Mouse (Mus musculus): Measurements from ENCODE around the gene Myrf. TPM values are rescaled to one million over a fixed set of nuclear protein-coding genes. Genes with fewer than 3 reads are reported as not detected.

The Myrf gene
- polyA plus RNA-seq, 1 experiment from 2014 or later = 0.75 TPM

GRCm38 (mm10) chr19:10277759-10278158, 37.2 kb upstream of the Myrf start:
- H3K27ac ChIP-seq (replicated peaks; ENCODE audit: low read depth, low read length) = no peak overlapping the region
- no peak for DNase-seq
- WGBS = 20% methylated on average over 5 of the region's 5 CpGs
- H3K27me3 ChIP-seq (ENCODE audit: control insufficient read depth, insufficient read depth, low read length) = no peaks in the 10 kb centered on the region; the same call in 1 of the 2 replicates
- H3K36me3 ChIP-seq (ENCODE audit: control insufficient read depth, insufficient read depth, low read length) = no peaks in the 10 kb centered on the region
- no peaks in the 10 kb centered on the region for H3K9me3 ChIP-seq (ENCODE audit: control insufficient read depth, low read length)
- H3K4me3 ChIP-seq (replicated peaks; ENCODE audit: low read depth, low read length) = no peak overlapping the region
- no peak; the same call in 1 of the 2 replicates for ATAC-seq (ENCODE audit: low FRiP score, low TSS enrichment)
- H3K4me2 ChIP-seq (ENCODE audit: low read length) = peak overlapping the region; percentile 12; the same call in 1 of the 2 replicates
- H3K4me1 ChIP-seq (ENCODE audit: control insufficient read depth, insufficient read depth, low read length) = peaks cover 21% of the 10 kb centered on the region
- H3K9ac ChIP-seq (replicated peaks; ENCODE audit: low read length) = no peak overlapping the region

- Histone ChIP-seq H3K4me1 (ENCODE audit: control insufficient read depth, insufficient read depth, low read length) (peaks cover 25% of the 10 kb centered on the region), H3K36me3 (ENCODE audit: control insufficient read depth, insufficient read depth, low read length) (no peaks in the 10 kb centered on the region), H3K27ac (replicated peaks; ENCODE audit: low read depth, low read length) (no peak overlapping the region), H3K9me3 (ENCODE audit: control insufficient read depth, low read length) (no peaks in the 10 kb centered on the region), H3K27me3 (ENCODE audit: control insufficient read depth, insufficient read depth, low read length) (no peaks in the 10 kb centered on the region; the same call in 1 of the 2 replicates), H3K4me3 (replicated peaks; ENCODE audit: low read depth, low read length) (no peak overlapping the region), H3K4me2 (ENCODE audit: low read length) (peak overlapping the region; percentile 12; the same call in 1 of the 2 replicates), H3K9ac (replicated peaks; ENCODE audit: low read length) (0 out of 2 replicates have a peak overlapping the region, but pooled peaks have one; percentile 14)
- peak; percentile 46; the same call in 1 of the 2 replicates for ATAC-seq (ENCODE audit: low FRiP score, low TSS enrichment)
- WGBS = 2% methylated on average over 17 of the region's 17 CpGs
- DNase-seq = peak; percentile 64
Observed at GRCm38 (mm10) chr19:10277331-10277730, 36.8 kb upstream of the Myrf start.

- H3K9me3 ChIP-seq (ENCODE audit: control insufficient read depth, low read length) = no peaks in the 10 kb centered on the region
- no peaks in the 10 kb centered on the region for H3K36me3 ChIP-seq (ENCODE audit: control insufficient read depth, insufficient read depth, low read length)
- 70% methylated on average over 12 of the region's 12 CpGs for WGBS
- H3K4me1 ChIP-seq (ENCODE audit: control insufficient read depth, insufficient read depth, low read length) = peaks cover 25% of the 10 kb centered on the region
- ATAC-seq (ENCODE audit: low FRiP score, low TSS enrichment) (no peak), DNase-seq (no peak)
- no peaks in the 10 kb centered on the region for H3K27me3 ChIP-seq (ENCODE audit: control insufficient read depth, insufficient read depth, low read length)
- H3K4me3 ChIP-seq (replicated peaks; ENCODE audit: low read depth, low read length) = no peak overlapping the region
- H3K9ac ChIP-seq (replicated peaks; ENCODE audit: low read length) = no peak overlapping the region
- H3K27ac ChIP-seq (replicated peaks; ENCODE audit: low read depth, low read length) = no peak overlapping the region
- H3K4me2 ChIP-seq (ENCODE audit: low read length) = no peak overlapping the region
Observed at GRCm38 (mm10) chr19:10276483-10277144, 36.1 kb upstream of the Myrf start.

- Histone ChIP-seq H3K27me3 (ENCODE audit: control insufficient read depth, insufficient read depth, low read length) (no peaks in the 10 kb centered on the region), H3K27ac (replicated peaks; ENCODE audit: low read depth, low read length) (no peak overlapping the region), H3K4me2 (ENCODE audit: low read length) (no peak overlapping the region), H3K36me3 (ENCODE audit: control insufficient read depth, insufficient read depth, low read length) (no peaks in the 10 kb centered on the region), H3K4me3 (replicated peaks; ENCODE audit: low read depth, low read length) (no peak overlapping the region), H3K9me3 (ENCODE audit: control insufficient read depth, low read length) (no peaks in the 10 kb centered on the region), H3K9ac (replicated peaks; ENCODE audit: low read length) (no peak overlapping the region), H3K4me1 (ENCODE audit: control insufficient read depth, insufficient read depth, low read length) (peaks cover 25% of the 10 kb centered on the region)
- DNase-seq (no peak), ATAC-seq (ENCODE audit: low FRiP score, low TSS enrichment) (no peak)
- 47% methylated on average over 5 of the region's 5 CpGs for WGBS
Observed at GRCm38 (mm10) chr19:10274056-10274455, 33.5 kb upstream of the Myrf start.

- Histone ChIP-seq H3K27ac (replicated peaks; ENCODE audit: low read depth, low read length) (no peak overlapping the region), H3K4me3 (replicated peaks; ENCODE audit: low read depth, low read length) (no peak overlapping the region), H3K36me3 (ENCODE audit: control insufficient read depth, insufficient read depth, low read length) (no peaks in the 10 kb centered on the region), H3K9me3 (ENCODE audit: control insufficient read depth, low read length) (no peaks in the 10 kb centered on the region), H3K27me3 (ENCODE audit: control insufficient read depth, insufficient read depth, low read length) (no peaks in the 10 kb centered on the region), H3K4me2 (ENCODE audit: low read length) (peak overlapping the region; percentile 42), H3K9ac (replicated peaks; ENCODE audit: low read length) (peak overlapping the region; percentile 34; the same call in 1 of the 2 replicates), H3K4me1 (ENCODE audit: control insufficient read depth, insufficient read depth, low read length) (peaks cover 21% of the 10 kb centered on the region)
- DNase-seq (peak; percentile 75), ATAC-seq (ENCODE audit: low FRiP score, low TSS enrichment) (peak; percentile 43)
- 28% methylated on average over 11 of the region's 11 CpGs for WGBS
Observed at GRCm38 (mm10) chr19:10272746-10273145, 32.2 kb upstream of the Myrf start.

- Histone ChIP-seq H3K4me1 (ENCODE audit: control insufficient read depth, insufficient read depth, low read length) (peaks cover 15% of the 10 kb centered on the region), H3K9ac (replicated peaks; ENCODE audit: low read length) (no peak overlapping the region), H3K9me3 (ENCODE audit: control insufficient read depth, low read length) (no peaks in the 10 kb centered on the region), H3K27ac (replicated peaks; ENCODE audit: low read depth, low read length) (no peak overlapping the region), H3K4me2 (ENCODE audit: low read length) (no peak overlapping the region), H3K36me3 (ENCODE audit: control insufficient read depth, insufficient read depth, low read length) (no peaks in the 10 kb centered on the region), H3K4me3 (replicated peaks; ENCODE audit: low read depth, low read length) (no peak overlapping the region), H3K27me3 (ENCODE audit: control insufficient read depth, insufficient read depth, low read length) (no peaks in the 10 kb centered on the region)
- ATAC-seq (ENCODE audit: low FRiP score, low TSS enrichment) (no peak), DNase-seq (no peak)
- WGBS = 92% methylated on average over 7 of the region's 7 CpGs
Observed at GRCm38 (mm10) chr19:10271592-10271991, 31.0 kb upstream of the Myrf start.

GRCm38 (mm10) chr19:10270356-10270755, 29.8 kb upstream of the Myrf start:
- 89% methylated on average over 5 of the region's 5 CpGs for WGBS
- no peaks in the 10 kb centered on the region for H3K27me3 ChIP-seq (ENCODE audit: control insufficient read depth, insufficient read depth, low read length)

GRCm38 (mm10) chr19:10268851-10269250, 28.3 kb upstream of the Myrf start:
- Histone ChIP-seq H3K27me3 (ENCODE audit: control insufficient read depth, insufficient read depth, low read length) (no peaks in the 10 kb centered on the region), H3K36me3 (ENCODE audit: control insufficient read depth, insufficient read depth, low read length) (no peaks in the 10 kb centered on the region), H3K4me2 (ENCODE audit: low read length) (no peak overlapping the region), H3K4me3 (replicated peaks; ENCODE audit: low read depth, low read length) (no peak overlapping the region), H3K27ac (replicated peaks; ENCODE audit: low read depth, low read length) (no peak overlapping the region), H3K9me3 (ENCODE audit: control insufficient read depth, low read length) (no peaks in the 10 kb centered on the region), H3K9ac (replicated peaks; ENCODE audit: low read length) (no peak overlapping the region), H3K4me1 (ENCODE audit: control insufficient read depth, insufficient read depth, low read length) (peaks cover 15% of the 10 kb centered on the region)
- DNase-seq = no peak
- 87% methylated on average over 15 of the region's 15 CpGs for WGBS
- no peak for ATAC-seq (ENCODE audit: low FRiP score, low TSS enrichment)

More at GRCm38 (mm10) chr19:10270356-10270755, 29.8 kb upstream of the Myrf start:
- ATAC-seq (ENCODE audit: low FRiP score, low TSS enrichment) (no peak), DNase-seq (no peak)
- Histone ChIP-seq H3K4me2 (ENCODE audit: low read length) (no peak overlapping the region), H3K4me3 (replicated peaks; ENCODE audit: low read depth, low read length) (no peak overlapping the region), H3K36me3 (ENCODE audit: control insufficient read depth, insufficient read depth, low read length) (no peaks in the 10 kb centered on the region), H3K4me1 (ENCODE audit: control insufficient read depth, insufficient read depth, low read length) (peaks cover 15% of the 10 kb centered on the region), H3K9me3 (ENCODE audit: control insufficient read depth, low read length) (no peaks in the 10 kb centered on the region), H3K9ac (replicated peaks; ENCODE audit: low read length) (no peak overlapping the region), H3K27ac (replicated peaks; ENCODE audit: low read depth, low read length) (no peak overlapping the region)

- H3K4me3 ChIP-seq (replicated peaks; ENCODE audit: low read depth, low read length) = no peak overlapping the region
- H3K4me1 ChIP-seq (ENCODE audit: control insufficient read depth, insufficient read depth, low read length) = peaks cover 10% of the 10 kb centered on the region
- H3K36me3 ChIP-seq (ENCODE audit: control insufficient read depth, insufficient read depth, low read length) = no peaks in the 10 kb centered on the region
- no peak overlapping the region for H3K9ac ChIP-seq (replicated peaks; ENCODE audit: low read length)
- ATAC-seq (ENCODE audit: low FRiP score, low TSS enrichment) (no peak), DNase-seq (no peak)
- no peak overlapping the region for H3K4me2 ChIP-seq (ENCODE audit: low read length)
- no peak overlapping the region for H3K27ac ChIP-seq (replicated peaks; ENCODE audit: low read depth, low read length)
- 89% methylated on average over 10 of the region's 10 CpGs for WGBS
- no peaks in the 10 kb centered on the region for H3K27me3 ChIP-seq (ENCODE audit: control insufficient read depth, insufficient read depth, low read length)
- no peaks in the 10 kb centered on the region for H3K9me3 ChIP-seq (ENCODE audit: control insufficient read depth, low read length)
Observed at GRCm38 (mm10) chr19:10267953-10268352, 27.4 kb upstream of the Myrf start.
